Mouse (Mus musculus) stomach, postnatal 0 days (tissue): ENCODE results near the gene C730034F03Rik. TPM values are rescaled to one million over a fixed set of nuclear protein-coding genes. Genes with fewer than 3 reads are reported as not detected.

Experiments
- ATAC-seq: fragments of 200-750 bp; cut with Nextera tagmentation; 2 replicates; pipeline ENCODE4 v1.8.0; 2017; ENCODE audit not compliant: low FRiP score, low TSS enrichment
- DNase-seq: peaks from one replicate; pipeline ENCODE4 v3.0.0-alpha.2; 2016; ENCODE audit warnings: low spot score
- H3K27ac ChIP-seq: fragments of 300-500 bp; sonication (generic); replicated peaks from 2 replicates; pipeline ENCODE4 v1.5.1; 2014; ENCODE audit warnings: mild to moderate bottlenecking, control low read depth
- H3K27me3 ChIP-seq: fragments of 300-500 bp; sonication (generic); 2 replicates; pipeline ENCODE4 v1.6.1; 2014; ENCODE audit warnings: low read length; ENCODE audit not compliant: control insufficient read depth, insufficient read depth
- H3K36me3 ChIP-seq: fragments of 300-500 bp; sonication (generic); 2 replicates; pipeline ENCODE4 v1.6.1; 2014; ENCODE audit warnings: low read length, mixed read lengths; ENCODE audit not compliant: control insufficient read depth, insufficient read depth
- H3K4me1 ChIP-seq: fragments of 300-500 bp; sonication (generic); replicated peaks from 2 replicates; pipeline ENCODE4 v1.6.1; 2014; ENCODE audit warnings: antibody characterized with exemption; ENCODE audit not compliant: control insufficient read depth, insufficient read depth
- H3K4me2 ChIP-seq: fragments of 300-500 bp; sonication (generic); replicated peaks from 2 replicates; pipeline ENCODE4 v1.6.1; 2014; ENCODE audit warnings: low read depth, mild to moderate bottlenecking, control low read depth, moderate library complexity
- H3K4me3 ChIP-seq: fragments of 300-500 bp; sonication (generic); 2 replicates; pipeline ENCODE4 v1.5.1; 2014; ENCODE audit warnings: low read depth, low read length, control low read depth
- H3K9ac ChIP-seq: fragments of 300-500 bp; sonication (generic); 2 replicates; pipeline ENCODE4 v1.6.1; 2014; ENCODE audit warnings: mild to moderate bottlenecking, low read length, control low read depth, mixed read lengths
- H3K9me3 ChIP-seq: fragments of 300-500 bp; sonication (generic); 2 replicates; pipeline ENCODE4 v1.6.1; 2016; ENCODE audit warnings: low read length; ENCODE audit not compliant: control insufficient read depth
- CTCF ChIP-seq: IDR thresholded peaks from 2 replicates; pipeline ENCODE4 v1.5.1; 2016; ENCODE audit warnings: antibody characterized with exemption, low read depth, mild to moderate bottlenecking, moderate library complexity
- EP300 ChIP-seq: optimal IDR thresholded peaks from 2 replicates; pipeline ENCODE3; 2016; ENCODE audit warnings: antibody characterized with exemption
- WGBS: fragments of 180-500 bp; shearing (Covaris S2); extraction: QIAGEN DNeasy Blood & Tissue Kit; methylation state at CpG from one replicate; pipeline ENCODE4 v1.1.7; 2014; 5-methylcytosine and 5-hydroxymethylcytosine counted together
- polyA plus RNA-seq: library from polyadenylated mRNA; unstranded; fragments of >200 nt; fragmentation: Nextera tagmentation; extraction: Ambion mirVana; gene quantifications from 2 replicates; pipeline ENCODE4 v1.2.1, GENCODE M21; 2015

C730034F03Rik gene
- polyA plus RNA-seq, 1 experiment from 2014 or later: 1.3 TPM

DNA sequence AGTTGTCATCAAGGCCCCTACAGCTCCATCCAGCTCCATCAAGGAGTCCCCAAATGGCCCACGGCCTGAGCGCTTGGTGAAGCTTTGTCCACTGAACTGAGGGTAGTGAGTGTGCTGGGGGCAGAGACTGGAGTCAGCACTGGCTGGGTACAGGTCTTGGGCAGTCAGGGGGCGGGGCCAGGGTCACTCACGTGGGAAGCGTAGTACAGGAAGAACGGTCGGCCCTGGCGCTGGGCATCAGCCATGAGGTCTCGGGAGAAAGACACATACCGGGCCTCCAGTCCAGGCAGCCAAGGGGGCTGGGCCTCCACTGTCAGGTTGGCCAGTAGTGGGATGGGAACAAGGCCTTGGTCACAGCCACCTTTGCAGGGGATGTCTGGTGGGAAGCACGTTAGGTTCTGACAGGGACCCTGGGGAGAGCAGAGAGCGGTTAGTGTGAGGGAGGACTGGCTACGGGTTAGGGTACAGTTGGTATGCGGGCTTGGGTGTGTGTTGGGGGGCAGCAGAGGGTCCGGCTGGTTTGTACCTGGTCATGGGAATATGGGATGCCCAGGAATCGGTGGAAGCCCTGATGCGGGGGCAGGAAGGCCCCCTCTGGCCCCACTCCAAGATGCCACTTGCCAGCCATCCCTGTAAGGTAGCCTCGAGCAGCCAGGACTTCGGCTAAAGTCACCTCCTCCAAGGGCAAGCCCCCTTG, 45.4 kb downstream of the C730034F03Rik start:
- Histone ChIP-seq H3K4me1 (no peaks in the 10 kb centered on the region), H3K4me2 (no peak overlapping the region), H3K9me3 (no peaks in the 10 kb centered on the region), H3K9ac (no peak overlapping the region), H3K27me3 (no peaks in the 10 kb centered on the region), H3K4me3 (no peak overlapping the region), H3K27ac (no peak overlapping the region), H3K36me3 (no peaks in the 10 kb centered on the region)
- ATAC-seq (no peak), DNase-seq (no peak)
- no peak for TF ChIP-seq CTCF
- TF ChIP-seq EP300: no peak
- WGBS: 90% methylated on average over 19 of the region's 19 CpGs

DNA sequence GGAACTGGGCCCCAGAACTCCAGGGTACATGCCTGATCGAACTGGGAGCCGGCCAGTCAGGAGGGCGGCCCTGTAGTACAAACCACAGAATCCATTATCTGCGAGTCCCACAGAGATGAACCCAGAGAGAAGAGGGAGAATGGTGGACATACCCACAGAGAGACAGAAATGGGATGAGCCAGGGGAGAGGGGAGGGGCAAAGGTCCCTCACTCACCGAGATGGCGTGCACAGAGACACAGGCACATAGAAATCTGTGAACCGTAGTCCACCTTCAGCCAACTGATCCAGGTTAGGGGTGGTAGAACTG, 45.9 kb downstream of the C730034F03Rik start:
- WGBS: 94% methylated on average over 7 of the region's 7 CpGs
- no peak for TF ChIP-seq CTCF
- no peak for TF ChIP-seq EP300
- no peaks in the 10 kb centered on the region for H3K36me3 ChIP-seq
- DNase-seq: no peak
- no peaks in the 10 kb centered on the region for H3K27me3 ChIP-seq
- H3K9ac ChIP-seq: peak overlapping the region; percentile 71; the same call in 1 of the 2 replicates
- no peaks in the 10 kb centered on the region for H3K9me3 ChIP-seq
- no peaks in the 10 kb centered on the region for H3K4me1 ChIP-seq
- peak overlapping the region; percentile 57 for H3K4me3 ChIP-seq
- H3K27ac ChIP-seq: no peak overlapping the region
- peak overlapping the region; percentile 87 for H3K4me2 ChIP-seq
- no peak for ATAC-seq

DNA sequence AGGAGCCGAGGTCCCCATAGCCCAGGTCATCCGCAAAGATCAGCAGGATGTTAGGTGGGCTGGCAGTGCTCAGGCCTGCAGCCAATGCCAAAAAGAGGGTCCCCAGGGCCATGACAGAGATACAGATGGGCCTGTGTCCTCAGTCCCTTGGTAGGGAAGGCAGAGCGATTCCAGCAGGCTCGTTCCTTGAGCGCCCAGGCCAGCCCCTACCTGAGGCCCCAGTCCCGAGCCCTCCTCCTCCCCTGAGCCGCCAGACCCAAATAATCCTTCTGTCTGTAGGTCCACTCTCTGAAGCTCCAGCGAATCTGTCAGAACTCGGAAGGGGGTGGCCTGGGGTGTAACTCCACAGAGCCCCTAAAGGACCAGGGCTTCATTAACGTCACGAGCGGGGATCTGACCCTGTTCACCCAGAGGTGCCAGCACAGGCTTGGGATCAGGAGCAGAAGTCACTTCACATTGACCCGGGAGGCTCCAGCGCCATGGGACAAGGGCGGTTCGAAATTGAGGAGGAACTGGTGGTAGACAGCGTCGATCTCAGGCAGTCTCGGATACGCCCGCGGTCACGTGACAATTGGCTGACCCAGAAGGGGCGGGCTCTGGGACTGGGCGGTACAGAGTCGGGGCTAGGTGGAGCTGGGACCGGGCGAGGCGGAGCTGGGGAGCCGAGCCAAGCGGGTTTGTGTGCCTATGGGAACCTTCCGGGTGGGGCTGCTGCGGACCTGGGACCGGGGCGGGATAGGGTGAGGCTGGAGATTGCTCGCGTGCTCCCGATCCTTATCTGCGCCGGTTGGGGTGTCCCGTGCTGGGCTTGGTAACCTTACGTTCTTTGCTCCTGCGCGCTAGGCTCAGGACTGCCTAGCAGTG, 46.5 kb downstream of the C730034F03Rik start:
- 8% methylated on average over 44 of the region's 44 CpGs for WGBS
- DNase-seq: peak; percentile 96
- H3K9me3 ChIP-seq: no peaks in the 10 kb centered on the region
- H3K4me3 ChIP-seq: peak overlapping the region; percentile 57
- no peaks in the 10 kb centered on the region for H3K4me1 ChIP-seq
- no peak for TF ChIP-seq EP300
- no peak for TF ChIP-seq CTCF
- peak; percentile 98 for ATAC-seq
- peak overlapping the region; percentile 87 for H3K4me2 ChIP-seq
- peak overlapping the region; percentile 71 for H3K9ac ChIP-seq
- no peaks in the 10 kb centered on the region for H3K27me3 ChIP-seq
- H3K27ac ChIP-seq: peak overlapping the region; percentile 81
- H3K36me3 ChIP-seq: no peaks in the 10 kb centered on the region

DNA sequence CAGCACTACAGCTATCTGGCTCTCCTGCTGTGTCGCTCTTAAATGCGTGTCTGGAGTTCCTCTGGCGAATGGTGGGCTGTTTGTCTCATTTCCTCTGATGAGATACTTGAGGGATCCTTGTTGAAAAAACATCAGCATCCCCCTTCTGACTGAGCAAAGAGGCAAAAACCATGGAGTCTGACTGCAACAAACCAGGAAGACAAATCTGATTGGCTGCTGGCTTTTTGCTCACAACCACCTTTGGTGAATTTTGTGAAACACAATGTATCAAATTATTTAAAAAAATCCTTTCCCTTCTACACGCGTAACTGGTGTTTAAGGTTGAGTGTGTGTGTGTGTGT, 47.1 kb downstream of the C730034F03Rik start:
- 6% methylated on average over 5 of the region's 5 CpGs for WGBS
- no peaks in the 10 kb centered on the region for H3K9me3 ChIP-seq
- peak overlapping the region; percentile 81 for H3K27ac ChIP-seq
- no peak; the same call in 1 of the 2 replicates for ATAC-seq
- no peak for TF ChIP-seq EP300
- no peak for TF ChIP-seq CTCF
- H3K9ac ChIP-seq: peak overlapping the region; percentile 65
- no peaks in the 10 kb centered on the region for H3K36me3 ChIP-seq
- peak overlapping the region; percentile 57 for H3K4me3 ChIP-seq
- DNase-seq: no peak
- H3K4me1 ChIP-seq: no peaks in the 10 kb centered on the region
- no peaks in the 10 kb centered on the region for H3K27me3 ChIP-seq
- peak overlapping the region; percentile 87 for H3K4me2 ChIP-seq

- Histone ChIP-seq H3K4me2 (peak within 1 kb of the TSS; percentile 87), H3K9me3 (no peaks in the 10 kb centered on the region), H3K27ac (peak within 1 kb of the TSS; percentile 81), H3K36me3 (no peaks in the 10 kb centered on the region), H3K9ac (peak within 1 kb of the TSS; percentile 65), H3K27me3 (no peaks in the 10 kb centered on the region), H3K4me1 (no peaks in the 10 kb centered on the region), H3K4me3 (peak within 1 kb of the TSS; percentile 57)
- ATAC-seq (no peak), DNase-seq (no peak)
- TF ChIP-seq EP300: no peak
- no peak for TF ChIP-seq CTCF
- WGBS: 31% methylated on average over 9 of the region's 9 CpGs
These were observed 47.7 kb downstream of the C730034F03Rik start, which contains the start of gene Arsa for GRCm38 (mm10) chr15:89477091-89477491. Gene Arsa (minus strand): TSS chr15:89477425.

DNA sequence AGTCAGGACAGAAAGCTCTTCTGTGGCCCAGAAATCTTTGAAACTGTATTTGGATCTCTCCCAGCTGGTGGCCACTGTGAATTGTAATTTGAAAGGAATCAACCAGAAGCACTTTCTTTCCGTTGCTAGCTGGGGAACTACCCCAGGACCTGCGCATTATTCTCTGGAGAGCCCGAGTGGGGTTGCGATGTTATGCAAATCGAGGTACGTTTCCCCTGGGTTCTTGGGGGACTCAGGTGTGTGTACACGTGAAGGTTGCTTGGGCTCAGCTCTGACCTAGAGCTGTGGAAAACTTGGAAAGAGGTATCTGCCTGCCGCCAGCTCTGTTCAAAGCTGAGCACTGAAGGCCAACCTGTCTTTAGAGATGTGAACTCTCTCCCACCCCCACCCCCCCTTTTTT, 48.4 kb downstream of the C730034F03Rik start:
- H3K36me3 ChIP-seq: no peaks in the 10 kb centered on the region
- H3K9me3 ChIP-seq: no peaks in the 10 kb centered on the region
- no peaks in the 10 kb centered on the region for H3K4me1 ChIP-seq
- H3K9ac ChIP-seq: no peak overlapping the region
- H3K4me3 ChIP-seq: no peak overlapping the region
- no peaks in the 10 kb centered on the region for H3K27me3 ChIP-seq
- no peak overlapping the region for H3K4me2 ChIP-seq
- ATAC-seq: no peak
- 61% methylated on average over 8 of the region's 8 CpGs for WGBS
- no peak for TF ChIP-seq EP300
- TF ChIP-seq CTCF: no peak
- DNase-seq: no peak
- H3K27ac ChIP-seq: no peak overlapping the region
